Mouse (Mus musculus): ENCODE results near the gene Elmsan1.

Elmsan1 gene

GRCm38 (mm10) chr12:84215758-84216440 is 2.8 kb downstream of the Elmsan1 start:
- DNase-seq (ENCODE audit: low read depth): no peak

- no peak for DNase-seq (ENCODE audit: low read depth)
Observed at GRCm38 (mm10) chr12:84214495-84215175, 4.0 kb downstream of the Elmsan1 start.

- DNase-seq (ENCODE audit: low read depth): no peak
Observed at GRCm38 (mm10) chr12:84212297-84212696, 6.4 kb downstream of the Elmsan1 start.

- DNase-seq (ENCODE audit: low read depth): no peak
Observed at GRCm38 (mm10) chr12:84211021-84211538, 7.6 kb downstream of the Elmsan1 start.

- no peak for DNase-seq (ENCODE audit: low read depth)
Observed at GRCm38 (mm10) chr12:84210288-84210687, 8.4 kb downstream of the Elmsan1 start.

- no peak for DNase-seq (ENCODE audit: low read depth)
Observed at GRCm38 (mm10) chr12:84209093-84209492, 9.6 kb downstream of the Elmsan1 start.

- DNase-seq (ENCODE audit: low read depth): no peak
Observed at GRCm38 (mm10) chr12:84207209-84207817, 11.4 kb downstream of the Elmsan1 start.

- no peak for DNase-seq (ENCODE audit: low read depth)
Observed at GRCm38 (mm10) chr12:84206525-84206924, 12.2 kb downstream of the Elmsan1 start.

- DNase-seq (ENCODE audit: low read depth): no peak
Observed at GRCm38 (mm10) chr12:84205659-84206185, 13.0 kb downstream of the Elmsan1 start.

- no peak for DNase-seq (ENCODE audit: low read depth)
Observed at GRCm38 (mm10) chr12:84204662-84205061, 14.0 kb downstream of the Elmsan1 start.

GRCm38 (mm10) chr12:84203778-84204216 is 14.9 kb downstream of the Elmsan1 start:
- no peak for DNase-seq (ENCODE audit: low read depth)

GRCm38 (mm10) chr12:84203170-84203777 is 15.4 kb downstream of the Elmsan1 start:
- DNase-seq (ENCODE audit: low read depth): no peak

GRCm38 (mm10) chr12:84202561-84202960 is 16.1 kb downstream of the Elmsan1 start:
- no peak for DNase-seq (ENCODE audit: low read depth)

GRCm38 (mm10) chr12:84201686-84202484 is 16.8 kb downstream of the Elmsan1 start:
- DNase-seq (ENCODE audit: low read depth): no peak

GRCm38 (mm10) chr12:84201222-84201621 is 17.5 kb downstream of the Elmsan1 start:
- no peak for DNase-seq (ENCODE audit: low read depth)

GRCm38 (mm10) chr12:84198880-84199279 is 19.8 kb downstream of the Elmsan1 start:
- no peak for DNase-seq (ENCODE audit: low read depth)

GRCm38 (mm10) chr12:84198076-84198679 is 20.5 kb downstream of the Elmsan1 start:
- no peak for DNase-seq (ENCODE audit: low read depth)

- no peak for DNase-seq (ENCODE audit: low read depth)
Observed at GRCm38 (mm10) chr12:84195195-84195594, 23.5 kb downstream of the Elmsan1 start.

- DNase-seq (ENCODE audit: low read depth): no peak
Observed at GRCm38 (mm10) chr12:84194400-84195109, 24.1 kb downstream of the Elmsan1 start.
